Mouse (Mus musculus) MEL (cell line): ENCODE measurements around the gene Rbm24. TPM values are rescaled to one million over a fixed set of nuclear protein-coding genes. Genes with fewer than 3 reads are reported as not detected.

Source experiments
- DNase-seq: peaks from one replicate; pipeline ENCODE4 v3.0.0; 2011; ENCODE audit warnings: low read depth, low spot score
- H3K27ac ChIP-seq: 2 replicates; pipeline ENCODE4 v1.5.1; 2012; ENCODE audit warnings: low read depth, mild to moderate bottlenecking, control low read depth, low read length, moderate library complexity; ENCODE audit not compliant: control insufficient read depth
- H3K27me3 ChIP-seq, 2 experiments: fragments of 150-350 bp in 1 of 2; sonication (generic) in 1 of 2; 2 replicates each; pipeline ENCODE4 v1.6.1; 2012; ENCODE audit warnings: low read length in 2 of 2, mild to moderate bottlenecking in 2 of 2, improper control_type of control experiment in 1 of 2, moderate library complexity in 1 of 2; ENCODE audit not compliant: insufficient read depth in 2 of 2, control insufficient read depth in 1 of 2
- H3K36me3 ChIP-seq, 2 experiments: 2 replicates each; pipeline ENCODE4 v1.6.1; 2012 to 2014; ENCODE audit warnings: low read length in 2 of 2, improper control_type of control experiment in 1 of 2, inconsistent platforms in 1 of 2, mild to moderate bottlenecking in 1 of 2; ENCODE audit not compliant: insufficient read depth in 2 of 2, control insufficient read depth in 1 of 2
- H3K4me1 ChIP-seq, 2 experiments: fragments of 150-350 bp in 1 of 2; sonication (generic) in 1 of 2; 2 replicates each; pipeline ENCODE4 v1.6.1; 2012; ENCODE audit warnings: low read length in 2 of 2, improper control_type of control experiment in 1 of 2, mild to moderate bottlenecking in 1 of 2; ENCODE audit not compliant: insufficient read depth in 2 of 2, control insufficient read depth in 1 of 2
- H3K4me3 ChIP-seq, 2 experiments: fragments of 150-350 bp in 1 of 2; sonication (generic) in 1 of 2; 2 replicates each; pipeline ENCODE4 v1.5.1; 2012; ENCODE audit warnings: low read depth in 2 of 2, low read length in 2 of 2, mild to moderate bottlenecking in 2 of 2, moderate library complexity in 2 of 2, control low read depth in 1 of 2, improper control_type of control experiment in 1 of 2; ENCODE audit not compliant: control insufficient read depth in 1 of 2, insufficient read depth in 1 of 2
- H3K79me2 ChIP-seq: 2 replicates; pipeline ENCODE4 v1.6.1; 2012; ENCODE audit warnings: mild to moderate bottlenecking, low read length, moderate library complexity; ENCODE audit not compliant: control insufficient read depth, poor library complexity, insufficient read depth
- H3K9ac ChIP-seq: 2 replicates; pipeline ENCODE4 v1.6.1; 2012; ENCODE audit warnings: low read depth, mild to moderate bottlenecking, control low read depth, low read length, moderate library complexity; ENCODE audit not compliant: control insufficient read depth, poor library complexity, severe bottlenecking
- H3K9me3 ChIP-seq: fragments of 150-350 bp; sonication (generic); replicated peaks from 2 replicates; pipeline ENCODE4 v1.6.1; 2012; ENCODE audit warnings: mild to moderate bottlenecking, low read length, improper control_type of control experiment, moderate library complexity; ENCODE audit not compliant: insufficient read depth
- BHLHE40 ChIP-seq: IDR thresholded peaks from 2 replicates; pipeline ENCODE4 v1.6.1; 2012; ENCODE audit warnings: low read depth, mild to moderate bottlenecking, inconsistent platforms, low read length, improper control_type of control experiment, borderline replicate concordance
- CTCF ChIP-seq, 3 experiments: IDR thresholded peaks in 2 of 3; conservative IDR thresholded peaks in 1 of 3; 2 replicates each; pipeline ENCODE4 v1.5.1; 2011 to 2012; ENCODE audit warnings: low read length in 3 of 3, low read depth in 2 of 3, mild to moderate bottlenecking in 2 of 3, improper control_type of control experiment in 1 of 3, inconsistent platforms in 1 of 3, mixed read lengths in 1 of 3, moderate library complexity in 1 of 3; ENCODE audit not compliant: control insufficient read depth in 1 of 3, insufficient read depth in 1 of 3, poor library complexity in 1 of 3, severe bottlenecking in 1 of 3
- ELF1 ChIP-seq: IDR thresholded peaks from 2 replicates; pipeline ENCODE4 v1.6.1; 2014; ENCODE audit warnings: low read depth, mild to moderate bottlenecking, inconsistent platforms, low read length, improper control_type of control experiment, moderate library complexity
- EP300 ChIP-seq, 2 experiments: IDR thresholded peaks; 2 replicates each; pipeline ENCODE4 v1.6.1; 2011; ENCODE audit warnings: improper control_type of control experiment in 2 of 2, low read length in 2 of 2, low read depth in 1 of 2, mild to moderate bottlenecking in 1 of 2
- KAT2A ChIP-seq: conservative IDR thresholded peaks from 2 replicates; pipeline ENCODE4 v1.6.1; 2012; ENCODE audit warnings: low read depth, low read length, improper control_type of control experiment, inconsistent platforms
- MAX ChIP-seq: IDR thresholded peaks from 2 replicates; pipeline ENCODE4 v1.6.1; 2011; ENCODE audit warnings: low read length, improper control_type of control experiment
- MAZ ChIP-seq: IDR thresholded peaks from 2 replicates; pipeline ENCODE4 v1.6.1; 2012; ENCODE audit warnings: low read depth, mild to moderate bottlenecking, inconsistent platforms, low read length, improper control_type of control experiment
- NELFE ChIP-seq: IDR thresholded peaks from 2 replicates; pipeline ENCODE4 v1.6.1; 2011; ENCODE audit warnings: low read depth, low read length, improper control_type of control experiment
- NRF1 ChIP-seq: IDR thresholded peaks from 2 replicates; pipeline ENCODE4 v1.6.1; 2014; ENCODE audit warnings: low read depth, mild to moderate bottlenecking, inconsistent platforms, low read length, improper control_type of control experiment, moderate library complexity; ENCODE audit not compliant: poor library complexity, insufficient read depth, severe bottlenecking
- POLR2AphosphoS2 ChIP-seq: IDR thresholded peaks from 2 replicates; pipeline ENCODE4 v1.6.1; 2011; ENCODE audit warnings: low read length, improper control_type of control experiment
- POLR2AphosphoS5 ChIP-seq: IDR thresholded peaks from 2 replicates; pipeline ENCODE4 v1.6.1; 2012; ENCODE audit warnings: low read depth, borderline replicate concordance, mild to moderate bottlenecking, inconsistent platforms, low read length, moderate library complexity, mixed read lengths
- SMC3 ChIP-seq: IDR thresholded peaks from 2 replicates; pipeline ENCODE4 v1.6.1; 2011; ENCODE audit warnings: low read depth, low read length, improper control_type of control experiment
- USF1 ChIP-seq: IDR thresholded peaks from 2 replicates; pipeline ENCODE4 v1.6.1; 2014; ENCODE audit warnings: low read depth, mild to moderate bottlenecking, inconsistent platforms, low read length, improper control_type of control experiment, moderate library complexity
- USF2 ChIP-seq, 2 experiments: IDR thresholded peaks; 2 replicates each; pipeline ENCODE4 v1.6.1; 2011 to 2012; ENCODE audit warnings: improper control_type of control experiment in 2 of 2, low read length in 2 of 2, borderline replicate concordance in 1 of 2, inconsistent platforms in 1 of 2, low read depth in 1 of 2, mild to moderate bottlenecking in 1 of 2; ENCODE audit not compliant: insufficient read depth in 1 of 2
- ZMIZ1 ChIP-seq: IDR thresholded peaks from 2 replicates; pipeline ENCODE4 v1.6.1; 2012; ENCODE audit warnings: low read depth, mild to moderate bottlenecking, inconsistent platforms, low read length, improper control_type of control experiment, moderate library complexity
- ZNF384 ChIP-seq: IDR thresholded peaks from 2 replicates; pipeline ENCODE4 v1.6.1; 2012; ENCODE audit warnings: low read depth, mild to moderate bottlenecking, inconsistent platforms, low read length, improper control_type of control experiment
- polyA plus RNA-seq, 2 experiments: library from polyadenylated mRNA; stranded (reverse) in 1 of 2; unstranded in 1 of 2; fragments of >175 nt in 1 of 2; fragments of >200 nt in 1 of 2; gene quantifications; 2 replicates each; pipeline versions ENCODE4 v1.2.1 to v1.2.4; 2012; ENCODE audit warnings: low replicate concordance in 2 of 2, low read depth in 1 of 2; ENCODE audit not compliant: insufficient read length in 2 of 2, insufficient read depth in 1 of 2, missing spikeins in 1 of 2
- total RNA-seq: library from RNA; depleted of rRNA; stranded (reverse); fragments of 300-350 nt; gene quantifications from 2 replicates; pipeline ENCODE4 v1.2.3, GENCODE M21; 2012

The Rbm24 gene
- total and polyA plus RNA-seq, 3 experiments = not detected

DNA sequence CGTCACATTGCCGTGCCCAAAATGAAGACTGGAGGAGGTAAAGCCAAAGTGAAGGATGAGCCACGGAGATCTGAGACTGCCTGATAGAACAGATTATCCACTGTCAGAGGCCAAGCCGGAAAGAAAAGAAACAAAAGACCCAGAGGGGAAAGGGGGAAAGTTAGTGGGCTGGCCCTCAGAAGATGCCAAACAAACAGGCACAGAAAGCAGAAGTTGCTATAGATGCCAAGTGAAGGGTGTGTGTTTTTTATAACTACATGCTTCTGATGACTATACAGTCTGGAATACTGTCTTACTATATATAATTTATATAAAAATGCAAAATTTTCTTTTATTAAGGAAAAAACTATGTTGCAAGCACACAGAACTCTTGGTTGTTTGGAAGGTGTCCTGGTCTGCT lies 31.7 kb downstream of the Rbm24 start:
- Histone ChIP-seq H3K4me3 (peak overlapping the region; percentile 36 to 49; a peak in 3 of 4 replicates), H3K27me3 (peaks cover 0 to 2% of the 10 kb centered on the region in 2 experiments; a peak in 1 of 4 replicates), H3K9ac (no peak overlapping the region), H3K36me3 (no peaks in the 10 kb centered on the region), H3K4me1 (peaks cover 0 to 9% of the 10 kb centered on the region in 2 experiments; a peak in 1 of 4 replicates), H3K27ac (no peak overlapping the region), H3K9me3 (no peaks in the 10 kb centered on the region), H3K79me2 (no peaks in the 10 kb centered on the region)
- DNase-seq = peak; percentile 61
- TF ChIP-seq NELFE (no peak), ZNF384 (peak; percentile 26; the same call in 1 of the 2 replicates)

GRCm38 (mm10) chr13:46450623-46451022 lies 32.4 kb downstream of the Rbm24 start:
- H3K36me3 ChIP-seq = no peaks in the 10 kb centered on the region
- H3K4me3 ChIP-seq = no peak overlapping the region
- H3K27ac ChIP-seq = no peak overlapping the region
- no peak for TF ChIP-seq USF1
- no peak for TF ChIP-seq ZMIZ1
- TF ChIP-seq, all 39 proteins: peak for 0
- Histone ChIP-seq H3K4me1 (peaks cover 0 to 9% of the 10 kb centered on the region in 2 experiments; a peak in 1 of 4 replicates), H3K27me3 (peaks cover 0 to 2% of the 10 kb centered on the region in 2 experiments; a peak in 1 of 4 replicates), H3K79me2 (no peaks in the 10 kb centered on the region), H3K9ac (no peak overlapping the region), H3K9me3 (no peaks in the 10 kb centered on the region)
- no peak for DNase-seq

DNA sequence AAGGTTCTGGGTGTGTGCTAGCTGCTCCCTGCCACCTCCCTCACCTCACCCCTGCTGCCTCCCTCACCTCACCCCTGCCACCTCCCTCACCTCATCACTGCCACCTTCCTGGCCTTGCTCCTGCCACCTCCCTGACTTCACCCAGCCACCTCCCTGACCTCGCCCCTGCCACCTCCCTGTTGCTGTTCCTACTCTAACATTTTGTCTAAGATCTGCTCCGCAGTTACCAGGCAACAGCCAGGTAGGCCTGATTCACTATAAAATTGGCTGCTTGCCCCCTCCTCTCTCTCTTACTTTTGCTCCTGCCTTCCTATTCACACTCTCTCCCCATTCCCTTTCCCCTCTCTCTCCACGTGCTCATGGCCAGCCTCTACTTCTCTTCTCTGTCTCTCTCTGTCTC lies 33.3 kb downstream of the Rbm24 start:
- TF ChIP-seq SMC3 = no peak
- no peak for TF ChIP-seq USF2 (IDR thresholded peaks at IDR 0.05; ENCODE audit: borderline replicate concordance in 1 of 2, insufficient read depth in 1 of 2, low read depth in 1 of 2, low read length in 2 of 2)
- TF ChIP-seq, all 39 proteins: peak for 0
- no peak for DNase-seq
- peaks cover 0 to 9% of the 10 kb centered on the region in 2 experiments; a peak in 1 of 4 replicates for H3K4me1 ChIP-seq
- no peaks in the 10 kb centered on the region for H3K79me2 ChIP-seq
- H3K9ac ChIP-seq = no peak overlapping the region
- H3K27me3 ChIP-seq = peaks cover 0 to 2% of the 10 kb centered on the region in 2 experiments; a peak in 1 of 4 replicates
- no peaks in the 10 kb centered on the region for H3K36me3 ChIP-seq
- H3K27ac ChIP-seq = no peak overlapping the region
- H3K4me3 ChIP-seq = no peak overlapping the region
- no peaks in the 10 kb centered on the region for H3K9me3 ChIP-seq

- no peak for TF ChIP-seq POLR2AphosphoS5
- no peak for TF ChIP-seq POLR2AphosphoS2
- no peak for TF ChIP-seq USF1
- no peak for TF ChIP-seq BHLHE40
- TF ChIP-seq CTCF (IDR thresholded peaks at IDR 0.05 in 2 of 3, conservative IDR thresholded peaks at IDR 0.05 in 1 of 3; ENCODE audit: control insufficient read depth in 1 of 3, insufficient read depth in 1 of 3, low read depth in 2 of 3, low read length in 3 of 3, poor library complexity in 1 of 3, severe bottlenecking in 1 of 3) = no peak
- no peak for TF ChIP-seq NELFE
- no peak for TF ChIP-seq MAX
- TF ChIP-seq EP300 (IDR thresholded peaks at IDR 0.05; ENCODE audit: low read depth in 1 of 2, low read length in 2 of 2) = no peak
- TF ChIP-seq KAT2A = no peak
- TF ChIP-seq MAZ = no peak
- no peak for TF ChIP-seq NRF1
- no peak for TF ChIP-seq ELF1
- TF ChIP-seq, all 39 proteins: peak for 0
- Histone ChIP-seq H3K27ac (no peak overlapping the region), H3K9ac (no peak overlapping the region), H3K27me3 (peaks cover 0 to 2% of the 10 kb centered on the region in 2 experiments; a peak in 1 of 4 replicates), H3K9me3 (no peaks in the 10 kb centered on the region), H3K36me3 (no peaks in the 10 kb centered on the region), H3K4me3 (no peak overlapping the region), H3K4me1 (no peaks in the 10 kb centered on the region), H3K79me2 (no peaks in the 10 kb centered on the region)
- no peak for DNase-seq
These were observed 41.3 kb downstream of the Rbm24 start for GRCm38 (mm10) chr13:46459546-46459945.
